Mouse (Mus musculus): Measurements from ENCODE around the gene Svep1. TPM values are rescaled to one million over a fixed set of nuclear protein-coding genes. Genes with fewer than 3 reads are reported as not detected.

Svep1 gene
- total RNA-seq, 2 experiments from 2014 or later: 5.6 to 6.3 TPM

DNA sequence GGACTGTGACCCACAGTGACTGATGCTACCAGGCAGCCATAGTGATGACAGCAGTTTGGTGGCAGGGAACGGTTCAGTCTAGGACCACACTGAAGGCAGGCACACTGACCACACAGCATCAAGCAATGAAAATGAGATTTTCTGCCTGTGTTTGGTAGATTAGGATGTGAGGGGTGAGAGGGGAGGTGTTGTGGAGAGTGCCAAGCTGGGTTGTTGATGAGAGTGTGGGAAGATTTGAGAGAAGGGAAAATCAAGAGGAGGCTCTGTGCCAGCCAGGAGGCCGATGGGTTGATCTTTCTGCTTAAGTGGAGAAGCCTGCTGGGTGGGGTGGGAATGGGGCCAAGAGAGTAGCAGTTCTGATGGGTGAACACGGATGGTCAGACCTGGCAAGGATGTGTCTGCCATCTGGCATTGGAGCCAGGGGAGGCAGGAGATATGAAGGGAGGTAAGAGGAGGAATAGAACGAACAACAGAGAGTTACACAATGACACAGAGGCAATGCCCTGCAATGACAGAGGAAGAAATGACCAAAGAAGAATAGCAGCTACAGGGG is 32.1 kb downstream of the Svep1 start:
- no peak for DNase-seq (ENCODE audit: low spot score)
- intact Hi-C loops (cut with DNase I): no loop called here

DNA sequence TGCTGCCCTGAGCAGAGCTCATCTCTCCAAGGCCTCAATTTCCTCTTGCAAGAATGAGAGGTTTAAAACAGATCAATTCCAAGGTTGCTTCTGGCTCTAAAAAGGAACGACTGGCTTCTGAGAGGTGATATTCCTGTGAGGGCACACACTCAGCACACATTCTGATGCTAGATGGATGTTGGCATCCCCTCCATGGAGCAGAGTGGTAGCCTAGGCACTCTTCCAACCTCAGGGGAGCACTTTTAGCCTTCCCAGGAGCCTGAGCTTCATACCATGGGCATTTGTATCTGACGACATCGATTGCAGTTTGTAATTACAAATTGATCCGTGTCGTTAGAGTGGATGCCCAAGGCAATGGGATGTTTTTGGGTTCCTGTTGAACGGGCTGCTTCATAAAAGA is 33.3 kb downstream of the Svep1 start:
- intact Hi-C loops (cut with DNase I): no loop called here

DNA sequence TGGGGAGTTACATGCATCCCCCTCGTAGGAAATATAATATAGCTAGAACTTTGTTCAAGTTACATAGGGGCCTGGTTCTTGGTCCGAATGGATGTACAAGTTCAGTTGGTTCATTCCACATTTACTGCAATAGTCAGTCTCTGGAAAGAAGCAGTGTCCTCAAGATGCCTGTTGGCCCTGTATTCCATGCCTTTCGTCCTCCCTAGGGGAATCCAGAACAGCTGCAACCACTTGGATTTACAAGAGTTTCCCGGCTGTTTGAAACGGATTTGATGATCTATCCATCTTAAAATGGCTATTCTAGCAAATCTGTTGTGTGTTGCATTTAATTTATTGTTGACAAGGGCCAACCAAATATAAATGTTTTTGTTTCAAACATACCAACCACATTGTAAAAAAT is 36.2 kb downstream of the Svep1 start:
- DNase-seq (ENCODE audit: low spot score): peak; percentile 30
- intact Hi-C loops (cut with DNase I): no loop called here

More for the DNA sequence above, 33.3 kb downstream of the Svep1 start:
- no peak for DNase-seq (ENCODE audit: low spot score)

DNA sequence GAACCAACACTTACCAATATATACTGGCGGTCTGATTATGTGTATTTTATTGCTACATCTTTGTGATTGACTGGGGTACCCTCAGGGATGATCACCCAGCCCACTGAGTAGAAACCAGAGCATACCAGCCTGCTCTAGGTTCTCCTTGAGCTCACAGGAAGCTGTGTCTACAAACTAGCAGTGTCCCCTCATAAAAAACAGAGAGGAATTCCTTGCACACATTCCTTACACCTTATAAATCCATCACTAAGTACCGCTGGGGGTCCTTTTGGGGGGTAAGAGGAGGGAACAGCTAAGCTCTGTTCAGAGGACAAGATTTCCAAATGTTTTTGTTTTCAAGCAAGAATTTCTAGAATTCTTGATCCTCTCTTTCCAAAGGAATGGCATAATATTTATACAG is 36.7 kb downstream of the Svep1 start:
- intact Hi-C loops (cut with DNase I): no loop called here
- DNase-seq (ENCODE audit: low spot score): no peak

DNA sequence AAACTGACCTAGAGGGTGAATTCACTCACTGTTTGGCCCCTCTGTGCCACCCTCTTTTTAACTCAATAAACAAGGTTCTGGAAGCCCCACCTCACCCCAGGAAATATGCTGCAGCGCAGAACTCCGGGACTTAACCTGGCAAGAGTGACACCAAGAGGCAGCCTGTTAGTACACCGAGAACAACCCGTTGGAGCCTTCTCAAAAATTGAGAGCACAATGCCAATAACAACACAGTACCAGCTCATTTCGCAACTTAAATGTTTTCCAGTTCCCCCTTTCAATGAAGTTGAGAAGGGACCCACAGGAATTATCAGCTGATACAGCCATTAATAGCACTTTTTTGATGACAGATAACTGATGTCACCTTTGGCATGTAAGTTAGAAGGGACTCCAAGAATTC is 38.3 kb downstream of the Svep1 start:
- DNase-seq (ENCODE audit: low spot score): no peak
- intact Hi-C loops (cut with DNase I): no loop called here

DNA sequence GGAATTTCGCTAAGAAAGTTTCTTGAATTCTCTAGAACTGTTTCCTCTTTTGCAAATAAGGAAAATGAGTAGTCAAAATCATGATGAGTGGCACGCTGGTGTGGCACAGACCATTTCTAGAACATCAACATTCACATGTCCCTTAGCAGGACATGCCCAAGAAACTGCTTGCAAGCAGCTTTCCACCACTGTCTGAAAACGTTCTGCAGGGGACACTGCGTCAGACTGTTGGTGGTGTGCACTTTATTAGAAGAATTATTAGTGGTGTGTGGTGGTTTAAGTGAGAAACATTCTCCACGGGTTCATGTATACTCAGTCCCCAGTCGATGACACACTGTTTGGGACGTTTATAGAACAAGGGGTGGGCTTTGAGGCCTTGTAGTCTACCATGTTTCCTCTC is 40.9 kb downstream of the Svep1 start:
- intact Hi-C loops (cut with DNase I): no loop called here
- DNase-seq (ENCODE audit: low spot score): no peak

DNA sequence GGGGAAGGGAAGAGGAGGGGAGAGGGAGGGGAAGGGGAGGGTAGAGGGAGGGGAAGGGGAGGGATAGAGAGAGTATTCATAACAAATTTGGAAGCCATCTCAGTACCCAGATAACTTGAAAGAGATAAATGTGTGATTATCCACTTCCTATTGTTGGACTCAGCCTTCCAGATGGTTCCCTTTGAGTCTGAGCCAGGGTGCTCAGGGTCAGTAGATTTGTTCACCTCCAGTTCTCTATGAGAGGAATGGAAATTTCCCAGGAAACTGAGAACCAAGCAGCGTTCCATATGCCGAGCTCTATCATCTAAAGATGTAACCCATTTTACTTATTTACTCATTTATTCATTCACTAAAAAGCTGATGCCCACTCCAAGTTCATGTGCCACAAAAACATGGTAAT is 44.8 kb downstream of the Svep1 start:
- DNase-seq (ENCODE audit: low spot score): no peak

DNA sequence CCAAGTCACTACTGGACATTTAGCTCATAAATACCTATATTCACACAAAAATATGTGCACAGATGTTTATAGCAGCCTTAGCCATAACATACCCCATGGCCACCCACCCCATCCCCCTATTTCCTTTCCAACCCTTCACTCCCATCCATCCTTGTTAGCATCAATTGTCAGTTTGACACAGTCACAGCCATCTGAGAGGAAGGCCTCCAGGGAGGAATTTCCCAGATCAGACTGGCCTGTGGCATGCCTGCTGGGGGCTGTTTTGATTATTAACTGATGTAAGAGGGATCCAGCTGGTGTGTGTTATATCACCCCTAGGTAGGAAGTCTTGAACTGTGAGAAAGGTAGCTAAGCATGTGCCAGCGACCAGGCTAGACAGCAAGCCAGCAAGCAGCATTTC is 47.1 kb downstream of the Svep1 start:
- no peak for DNase-seq (ENCODE audit: low spot score)
- intact Hi-C loops (cut with DNase I): no loop called here

More for the DNA sequence above, 44.8 kb downstream of the Svep1 start:
- intact Hi-C loops (cut with DNase I): no loop called here

DNA sequence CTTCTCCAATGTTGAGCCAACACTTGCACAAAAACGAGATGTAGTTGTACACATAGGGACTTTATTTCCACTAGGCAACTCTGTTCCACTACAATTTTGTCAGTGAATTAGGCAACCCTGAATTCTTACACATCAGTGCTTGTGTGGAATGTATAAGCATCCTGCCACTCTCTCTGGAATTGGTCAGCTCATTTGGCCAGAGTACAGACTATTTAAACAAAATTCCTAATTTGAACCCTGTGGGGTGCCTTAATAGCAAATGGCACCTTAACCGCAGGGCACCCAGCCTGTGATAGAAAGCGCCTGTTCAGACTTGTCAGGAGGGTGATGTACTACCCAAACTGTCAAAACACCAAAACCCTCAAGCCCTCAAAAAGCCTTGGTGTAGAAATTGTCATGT is 56.4 kb downstream of the Svep1 start:
- no peak for DNase-seq (ENCODE audit: low spot score)
- intact Hi-C loops (cut with DNase I): no loop called here

DNA sequence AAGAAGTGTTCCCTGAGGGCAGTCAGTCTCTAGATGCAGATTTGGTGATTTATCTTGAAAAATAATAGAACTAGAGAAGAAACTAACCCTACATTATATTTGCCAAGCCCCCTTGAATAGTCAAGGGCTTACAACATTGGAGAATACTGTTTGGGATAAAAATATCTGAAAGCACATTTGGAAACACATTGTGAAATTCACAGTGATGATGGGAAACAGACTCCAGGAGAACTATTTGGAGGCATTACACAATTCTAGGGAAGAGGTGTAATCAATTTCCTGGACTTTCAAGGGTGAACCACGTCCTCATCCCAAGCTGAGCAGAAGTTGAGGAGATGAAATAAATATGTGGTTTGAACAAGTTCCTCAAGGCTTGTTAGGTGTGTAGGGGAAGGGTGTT is 57.5 kb downstream of the Svep1 start:
- no peak for DNase-seq (ENCODE audit: low spot score)
- intact Hi-C loops (cut with DNase I): no loop called here

DNA sequence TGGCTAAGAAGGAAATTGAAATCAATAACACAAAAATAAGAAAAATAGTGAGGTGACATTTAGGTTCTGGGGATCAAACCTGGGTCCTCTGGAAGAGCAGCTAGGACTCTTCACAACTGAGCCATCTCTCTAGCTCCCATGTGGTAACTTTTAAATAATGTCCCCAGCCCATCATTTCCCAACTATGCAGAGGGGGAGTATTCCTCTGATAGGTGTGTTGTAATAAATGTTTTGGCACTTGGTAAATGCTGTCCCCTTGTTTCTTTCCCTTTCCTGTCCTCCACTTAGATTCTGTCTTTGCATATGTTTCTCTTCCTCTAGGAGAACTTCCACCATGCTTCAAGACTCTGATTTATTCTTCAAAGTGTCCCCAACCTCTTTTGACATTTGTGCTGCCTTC is 58.1 kb downstream of the Svep1 start:
- intact Hi-C loops (cut with DNase I): no loop called here
- DNase-seq (ENCODE audit: low spot score): no peak

DNA sequence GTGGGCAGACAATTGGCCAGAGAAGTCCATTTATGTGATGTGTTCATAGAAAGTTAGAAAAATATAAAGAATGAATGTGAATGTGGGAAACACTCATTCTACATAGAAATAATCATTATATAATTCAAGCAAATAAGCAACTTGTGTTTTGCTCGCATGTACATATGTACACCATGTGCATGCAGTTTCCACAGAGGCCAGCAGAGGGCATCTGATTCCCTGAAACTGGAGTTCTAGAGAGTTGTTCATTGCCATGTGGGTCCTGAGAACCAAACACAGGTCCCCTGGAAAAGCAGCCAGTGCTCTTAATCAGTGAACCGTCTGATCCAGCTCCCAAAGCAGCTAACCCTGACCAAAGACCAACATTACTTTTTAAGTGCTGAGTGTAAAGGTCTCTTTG is 60.0 kb downstream of the Svep1 start:
- intact Hi-C loops (cut with DNase I): no loop called here
- no peak for DNase-seq (ENCODE audit: low spot score)

DNA sequence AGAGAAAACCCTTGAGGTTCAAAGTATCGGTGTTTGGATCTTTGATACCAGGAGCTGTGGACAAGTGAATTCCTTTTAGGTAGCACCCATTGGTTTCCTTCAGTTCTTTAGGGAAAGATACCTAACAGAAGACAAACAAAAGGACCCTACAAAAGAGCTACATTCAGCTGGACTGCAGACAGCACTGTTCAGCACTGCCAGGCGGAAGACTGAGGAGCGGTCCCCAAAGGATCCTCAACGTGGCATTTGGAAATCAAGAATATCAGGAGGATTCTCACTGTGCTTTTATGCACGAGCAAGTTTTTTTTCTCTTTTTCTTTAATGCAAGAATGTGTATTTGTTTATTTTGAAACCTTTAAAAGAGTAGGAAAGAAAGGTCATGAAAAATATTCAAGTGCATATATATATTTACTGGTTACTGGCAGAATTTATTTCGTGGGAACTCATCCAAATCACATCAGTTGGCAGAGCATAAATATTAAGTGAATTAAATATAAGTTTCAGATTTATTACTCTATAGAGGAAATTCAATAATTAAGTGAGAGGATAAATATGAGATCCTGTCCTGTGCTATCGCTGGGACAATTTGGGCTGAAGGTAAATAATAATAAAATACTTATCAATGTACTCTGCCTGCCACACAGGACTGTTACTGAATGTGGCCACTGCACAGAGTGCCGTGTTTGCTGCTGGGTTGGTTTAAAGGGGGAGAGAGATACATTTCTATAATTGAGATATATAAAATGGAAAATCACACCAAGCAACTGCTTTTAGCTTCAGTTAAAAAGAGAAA is 66.7 kb downstream of the Svep1 start:
- no peak for DNase-seq (ENCODE audit: low spot score)
- intact Hi-C loops (cut with DNase I): no loop called here

DNA sequence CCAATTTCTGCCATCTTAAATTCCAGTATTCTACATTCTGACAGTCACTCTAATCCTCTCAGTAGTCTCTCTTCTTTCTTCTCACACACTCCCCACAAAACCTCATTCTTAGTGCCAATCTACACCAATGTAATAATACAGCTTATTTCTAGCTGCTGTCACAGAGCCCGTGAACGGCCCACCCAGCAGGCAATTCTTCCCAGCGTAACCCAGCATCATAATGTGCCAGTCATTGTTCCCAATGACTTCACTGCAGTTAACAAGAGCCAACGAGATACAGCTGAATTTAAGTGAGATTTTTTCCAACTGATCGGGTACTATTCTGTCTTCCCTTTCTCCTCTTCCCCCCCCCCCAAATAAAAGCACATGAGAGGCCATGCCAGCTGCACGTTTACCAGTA is 67.4 kb downstream of the Svep1 start:
- DNase-seq (ENCODE audit: low spot score): no peak
- intact Hi-C loops (cut with DNase I): no loop called here

DNA sequence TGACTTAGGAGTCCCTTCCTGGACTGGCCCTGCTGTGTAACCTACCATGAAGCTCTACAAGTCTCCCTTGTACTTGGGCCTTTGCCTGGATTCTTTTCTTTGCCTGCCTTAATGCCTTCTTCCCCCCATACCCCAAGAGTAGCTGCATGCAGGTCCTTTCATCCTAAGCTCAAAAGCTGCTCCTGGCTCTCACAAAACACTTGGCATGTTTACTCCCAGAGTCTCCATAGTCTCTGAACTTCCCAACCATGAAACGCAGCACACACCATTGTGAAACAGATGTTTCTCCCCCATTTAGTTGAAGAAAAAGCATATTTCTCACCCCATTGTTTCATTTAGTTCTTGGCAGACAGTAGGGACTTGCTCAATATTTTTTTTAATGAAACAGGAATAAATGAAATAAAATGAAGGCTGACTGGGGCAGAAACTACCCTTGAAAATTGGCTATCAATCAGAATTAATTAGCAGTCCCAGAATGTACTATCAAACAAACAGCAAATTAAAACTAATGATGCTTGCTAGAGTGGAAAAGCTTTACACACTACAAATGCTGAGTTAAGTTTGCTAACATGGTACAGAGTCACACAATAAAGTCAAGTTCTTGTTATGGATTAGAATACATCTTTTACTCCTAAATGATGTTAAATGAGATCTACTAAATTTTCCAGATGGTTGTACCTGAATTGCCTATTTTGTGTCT is 72.9 kb downstream of the Svep1 start:
- DNase-seq (ENCODE audit: low spot score): no peak
- intact Hi-C loops (cut with DNase I): no loop called here

DNA sequence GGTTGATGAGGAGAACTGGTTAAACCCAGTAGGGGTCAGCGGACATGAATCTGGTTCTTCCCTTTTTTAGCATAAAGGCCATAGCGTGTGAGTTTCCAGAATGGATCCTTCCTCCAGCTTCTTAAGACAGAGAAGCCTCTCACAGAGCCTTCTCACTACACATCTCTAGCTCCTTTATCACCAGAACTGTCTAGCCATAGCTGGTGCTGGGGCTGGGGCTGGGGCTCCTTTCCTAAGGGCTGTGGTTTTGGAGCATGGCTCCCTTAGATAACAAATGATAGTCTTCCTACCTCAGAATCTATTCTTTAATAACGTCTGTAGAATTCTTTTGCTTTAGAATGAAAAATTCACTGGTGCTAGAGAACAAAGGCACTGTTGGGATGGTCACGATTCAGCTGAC is 76.8 kb downstream of the Svep1 start:
- DNase-seq (ENCODE audit: low spot score): no peak
- intact Hi-C loops (cut with DNase I): no loop called here

DNA sequence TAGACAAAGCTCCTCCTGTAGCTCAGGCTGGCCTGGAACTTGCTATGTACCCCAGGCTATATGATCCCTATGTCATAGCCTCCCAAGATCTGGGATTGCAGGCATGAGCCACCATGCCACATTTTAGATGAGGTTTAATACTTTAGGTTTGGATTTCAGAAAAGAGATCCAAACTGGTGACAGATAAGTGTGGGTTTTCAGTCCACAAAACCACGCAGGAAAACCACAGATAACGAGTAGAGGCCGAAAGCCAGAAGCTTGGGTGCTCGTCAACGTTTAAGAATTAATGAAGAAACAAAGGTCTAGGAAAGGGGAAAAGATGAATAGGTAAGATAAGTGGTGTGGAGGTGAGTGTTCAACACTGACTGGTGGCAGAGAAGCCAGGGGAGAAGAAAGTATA is 79.6 kb downstream of the Svep1 start:
- DNase-seq (ENCODE audit: low spot score): no peak
- intact Hi-C loops (cut with DNase I): no loop called here

DNA sequence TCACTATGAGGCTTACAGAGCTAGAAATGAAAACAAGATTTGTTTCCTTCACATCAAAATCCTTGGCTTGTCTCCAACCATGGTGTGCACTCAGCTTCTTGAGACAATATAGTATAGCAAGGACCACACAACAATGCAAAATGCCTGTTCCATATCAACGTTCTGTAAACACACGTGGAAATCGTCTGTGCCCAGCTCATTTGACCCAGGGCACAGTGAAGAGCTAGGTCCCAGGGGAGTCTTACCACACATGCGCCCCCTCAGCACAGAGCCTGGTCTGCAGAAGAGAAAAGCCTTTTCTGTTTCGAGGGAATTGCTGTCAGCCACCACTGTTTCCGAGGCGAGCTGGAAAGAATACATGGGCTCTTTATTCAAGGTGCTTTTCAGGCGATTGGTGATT is 91.2 kb downstream of the Svep1 start:
- DNase-seq (ENCODE audit: low spot score): no peak
- intact Hi-C loops (cut with DNase I): no loop called here

DNA sequence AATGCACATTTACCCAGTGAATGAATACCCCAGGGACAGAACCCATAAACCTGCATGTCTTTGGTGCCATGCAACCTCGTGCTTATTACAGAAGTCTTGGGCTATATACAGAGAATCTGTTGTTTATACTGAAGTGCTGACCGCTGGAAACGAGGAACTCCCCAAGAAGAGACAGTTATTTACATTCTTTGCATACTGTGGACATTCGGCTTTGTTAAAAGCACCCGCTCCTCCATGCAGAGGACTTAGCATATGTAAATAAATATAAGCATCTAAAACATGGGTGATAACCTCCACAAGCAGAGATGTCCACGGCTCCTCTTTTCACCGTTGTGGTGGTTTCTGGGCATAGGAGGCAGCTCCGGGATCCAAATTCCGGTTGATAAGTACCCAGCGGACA is 95.7 kb downstream of the Svep1 start:
- no peak for DNase-seq (ENCODE audit: low spot score)
- intact Hi-C loops (cut with DNase I): no loop called here

DNA sequence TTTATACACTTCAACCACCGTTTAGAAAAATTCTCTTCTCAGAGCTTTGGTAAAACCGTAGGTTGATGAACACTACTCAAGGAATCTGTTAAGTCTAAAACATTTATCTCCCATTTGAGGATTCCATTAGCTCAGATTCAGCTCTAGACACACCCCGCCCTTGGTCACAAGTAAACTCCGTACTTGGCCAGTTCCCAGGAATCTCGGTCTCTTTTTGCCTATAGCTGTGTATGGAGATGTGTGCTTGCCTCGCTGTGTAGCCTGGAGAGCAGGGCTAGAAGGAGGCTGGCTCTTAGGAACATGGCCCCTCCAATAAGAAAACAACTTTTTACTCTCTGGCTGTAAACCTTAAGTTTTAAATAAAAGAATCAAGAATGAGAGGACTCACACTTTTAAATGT is 96.9 kb downstream of the Svep1 start:
- intact Hi-C loops (cut with DNase I): no loop called here
- DNase-seq (ENCODE audit: low spot score): no peak

DNA sequence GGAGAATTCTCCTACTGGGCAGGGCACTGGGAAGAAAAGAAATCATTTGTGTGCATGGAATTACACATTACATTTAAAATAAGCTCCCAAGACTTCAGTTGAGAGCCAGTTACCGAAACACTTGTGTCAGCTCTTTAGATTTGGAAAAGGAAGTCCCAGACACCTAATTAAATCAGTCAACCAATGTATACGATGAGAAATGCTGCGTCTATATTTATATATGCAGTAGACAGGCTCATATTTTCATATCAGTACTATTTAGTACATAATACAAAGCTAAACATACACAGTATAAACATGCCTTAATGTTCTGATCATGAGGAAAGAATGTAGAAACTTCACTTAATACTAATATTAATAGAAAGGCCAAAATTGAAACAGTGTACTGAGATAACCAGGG is 98.3 kb downstream of the Svep1 start:
- DNase-seq (ENCODE audit: low spot score): no peak
- intact Hi-C loops (cut with DNase I): no loop called here

DNA sequence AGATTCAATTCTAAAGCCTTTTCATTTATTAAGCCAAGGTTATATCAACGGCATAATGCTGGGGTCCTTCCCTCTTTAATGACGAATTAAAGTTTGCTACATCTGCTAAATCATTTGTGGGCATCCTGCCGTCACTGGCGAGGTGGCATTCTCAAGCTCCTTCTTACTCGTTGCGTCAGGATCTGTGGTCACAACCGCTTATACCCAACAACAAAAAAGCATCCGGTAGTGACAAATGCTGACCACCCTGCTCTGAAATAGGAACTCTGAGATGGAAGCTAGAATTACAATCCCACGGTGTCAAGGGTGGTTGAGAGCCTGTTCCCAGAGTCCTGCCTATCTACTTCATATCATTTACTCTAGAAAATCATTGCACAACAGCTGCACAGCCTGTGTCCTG is 108.9 kb downstream of the Svep1 start:
- no peak for DNase-seq (ENCODE audit: low spot score)
- intact Hi-C loops (cut with DNase I): no loop called here
